Mouse (Mus musculus): Measurements from ENCODE around the gene Ust.

- TF ChIP-seq CTCF (IDR thresholded peaks at IDR 0.05; ENCODE audit: low read depth, low read length): no peak
- TF ChIP-seq POLR2AphosphoS5 (IDR thresholded peaks at IDR 0.05; ENCODE audit: insufficient replicate concordance, low read depth, low read length): no peak
- TF ChIP-seq GATA1 (IDR thresholded peaks at IDR 0.05; ENCODE audit: borderline replicate concordance, low read length): no peak
- no peak for TF ChIP-seq TAL1 (conservative IDR thresholded peaks at IDR 0.05; ENCODE audit: low read depth, low read length)
These were observed 311.3 kb downstream of the Ust start for GRCm38 (mm10) chr10:8207358-8207757.

Data from G1E (cell line).